Mouse (Mus musculus) adrenal gland, adult 18-20 months (tissue): ENCODE data around the gene Tnrc6a. TPM values are rescaled to one million over a fixed set of nuclear protein-coding genes. Genes with fewer than 3 reads are reported as not detected.

ENCODE experiments used
- DNase-seq, 2 experiments: peaks; one replicate each; pipeline ENCODE4 v3.0.0; 2021 to 2022; ENCODE audit warnings: low spot score in 2 of 2
- total RNA-seq, 2 experiments: library from RNA; stranded (reverse); gene quantifications; 1 replicate in 1 of 2; 2 replicates in 1 of 2; pipeline ENCODE4 v1.2.3; 2021

Gene Tnrc6a
- total RNA-seq, 2 experiments from 2014 or later = 39.7 to 45.9 TPM

- no peak for DNase-seq
Observed at GRCm38 (mm10) chr7:123220633-123220942, 96.9 kb downstream of the Tnrc6a start.

GRCm38 (mm10) chr7:123224076-123224475 is 100.4 kb downstream of the Tnrc6a start:
- no peak for DNase-seq

GRCm38 (mm10) chr7:123225159-123225558 is 101.5 kb downstream of the Tnrc6a start:
- no peak for DNase-seq

- DNase-seq = no peak
Observed at GRCm38 (mm10) chr7:123235449-123235848, 111.8 kb downstream of the Tnrc6a start.

GRCm38 (mm10) chr7:123238621-123239020 is 114.9 kb downstream of the Tnrc6a start:
- no peak for DNase-seq

GRCm38 (mm10) chr7:123240064-123240463 is 116.4 kb downstream of the Tnrc6a start:
- DNase-seq = no peak

GRCm38 (mm10) chr7:123242241-123242640 is 118.6 kb downstream of the Tnrc6a start:
- DNase-seq = no peak

GRCm38 (mm10) chr7:123244833-123245232 is 121.1 kb downstream of the Tnrc6a start:
- no peak for DNase-seq

Other genes starting within 250 kb of the Tnrc6a start
- gene Rbbp6, start 158.2 kb upstream of the Tnrc6a start, total RNA-seq = 10 to 100 TPM; 42.7 to 62.0 TPM
- not detected for gene Slc5a11, start 90.9 kb downstream of the Tnrc6a start, total RNA-seq
- 10 to 100 TPM; 25.9 to 26.6 TPM for gene Lcmt1, start 245.9 kb downstream of the Tnrc6a start, total RNA-seq
- gene Arhgap17, start 246.0 kb downstream of the Tnrc6a start, total RNA-seq = 10 to 100 TPM; 35.6 to 51.9 TPM